25 mouse cellular contexts compared by ENCODE assay signal in the genomic region with DNA sequence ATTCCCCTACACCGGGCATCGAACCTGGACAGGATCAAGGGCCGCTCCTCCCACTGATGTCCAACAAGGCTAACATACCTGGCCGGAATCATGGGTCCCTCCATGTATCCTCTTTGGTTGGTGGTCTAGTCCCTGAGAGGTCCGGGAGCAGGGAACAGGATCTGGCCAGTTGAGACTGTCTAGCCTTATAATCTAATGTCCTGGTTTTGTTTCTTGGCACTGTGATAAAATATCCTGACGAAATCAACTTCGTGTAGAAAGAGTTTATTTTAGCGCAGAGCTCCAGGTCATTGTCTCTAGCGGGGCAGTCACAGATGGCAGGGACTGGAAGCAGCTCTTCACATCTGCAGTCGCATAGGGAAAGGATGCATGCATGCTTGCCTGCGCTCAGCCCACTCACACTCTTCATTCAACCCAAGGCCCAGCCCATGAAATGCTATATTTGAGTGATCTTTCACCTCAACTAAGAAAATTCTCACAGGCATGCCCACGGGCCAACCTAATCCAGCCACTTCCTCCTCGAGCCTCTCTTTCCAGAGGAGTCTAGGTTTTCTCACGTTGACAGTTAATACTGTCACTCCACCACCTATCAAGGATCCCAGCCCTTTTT. TPM values are rescaled to one million over a fixed set of nuclear protein-coding genes. Genes with fewer than 3 reads are reported as not detected.
A peak's percentile ranks its signal among the peaks of the same experiment; 100 is the strongest.
DNase-seq lines count a peak whose midpoint lies in the region; ATAC-seq and TF ChIP-seq lines count a peak whose summit lies in the region.
"Had no signal": no experiment of that assay in that cellular context is flagged by ENCODE, and none has a peak within 500 bp of the region (broad histone marks: within the 10 kb centered on the region; RNA-seq: fewer than 3 reads in every experiment).

No protein-coding gene starts in this region.

- no peak for TF ChIP-seq POLR2A in lung, adult 2 months (IDR thresholded peaks at IDR 0.05; ENCODE audit: borderline replicate concordance, extremely low read depth, low read depth, low read length)

- peak overlapping the region; percentile 27; the same call in 1 of the 2 replicates for H3K27ac ChIP-seq in kidney, embryonic 15.5 days
- H3K27ac ChIP-seq in kidney, embryonic 16.5 days (ENCODE audit: low read length), result no peak overlapping the region; the same call in 1 of the 2 replicates
- no peak overlapping the region for H3K27ac ChIP-seq in lung, embryonic 14.5 days (ENCODE audit: low read depth)
- no peak overlapping the region for H3K27ac ChIP-seq in lung, postnatal 0 days (ENCODE audit: low read length)
- H3K27ac ChIP-seq: forebrain, embryonic 10.5 days; forebrain, embryonic 13.5 days; heart, embryonic 15.5 days; hindbrain, embryonic 10.5 days; hindbrain, embryonic 13.5 days had no signal

- no peak for TF ChIP-seq EP300 in lung, postnatal 0 days (IDR thresholded peaks at IDR 0.05)

- H3K4me2 ChIP-seq in kidney, embryonic 15.5 days, result no peak overlapping the region
- no peak overlapping the region for H3K4me2 ChIP-seq in kidney, embryonic 16.5 days (replicated peaks; ENCODE audit: low read depth, low read length)
- no peak overlapping the region for H3K4me2 ChIP-seq in lung, embryonic 14.5 days
- H3K4me2 ChIP-seq in lung, postnatal 0 days (replicated peaks; ENCODE audit: low read depth, low read length), result no peak overlapping the region
- H3K4me2 ChIP-seq: forebrain, embryonic 13.5 days; heart, embryonic 12.5 days; heart, embryonic 15.5 days; hindbrain, embryonic 13.5 days had no signal

- 66% methylated on average over 14 of the region's 14 CpGs for WGBS in kidney, embryonic 15.5 days
- 63% methylated on average over 14 of the region's 14 CpGs for WGBS in kidney, embryonic 16.5 days
- WGBS in lung, embryonic 14.5 days, result 49% methylated on average over 14 of the region's 14 CpGs
- 49% methylated on average over 14 of the region's 14 CpGs for WGBS in lung, adult 2 months
- WGBS in lung, postnatal 0 days, result 56% methylated on average over 14 of the region's 14 CpGs

- ATAC-seq in kidney, embryonic 15.5 days (replicated peaks; ENCODE audit: low FRiP score), result no peak
- no peak for ATAC-seq in kidney, embryonic 16.5 days (ENCODE audit: low FRiP score, low TSS enrichment)
- peak; percentile 44; the same call in 1 of the 2 replicates for ATAC-seq in lung, embryonic 14.5 days (ENCODE audit: insufficient read depth)
- peak; percentile 44 for ATAC-seq in lung, postnatal 0 days
- ATAC-seq: activated CD4-positive, CD25-positive, alpha-beta regulatory T cell, adult 4 months; forebrain, embryonic 13.5 days; forebrain, embryonic 16.5 days; hindbrain, embryonic 16.5 days had no signal

- no peaks in the 10 kb centered on the region for H3K36me3 ChIP-seq in kidney, embryonic 15.5 days
- H3K36me3 ChIP-seq in kidney, embryonic 16.5 days (ENCODE audit: insufficient read depth, low read length), result no peaks in the 10 kb centered on the region
- H3K36me3 ChIP-seq in lung, embryonic 14.5 days (ENCODE audit: insufficient read depth), result no peaks in the 10 kb centered on the region
- no peaks in the 10 kb centered on the region for H3K36me3 ChIP-seq in lung, postnatal 0 days (ENCODE audit: insufficient read depth, low read length)
- H3K36me3 ChIP-seq: forebrain, embryonic 10.5 days; heart, embryonic 12.5 days; heart, embryonic 15.5 days; hindbrain, embryonic 10.5 days; hindbrain, embryonic 13.5 days had no signal

- no peak overlapping the region for H3K9ac ChIP-seq in kidney, embryonic 15.5 days
- H3K9ac ChIP-seq in kidney, embryonic 16.5 days (replicated peaks; ENCODE audit: low read length), result no peak overlapping the region
- H3K9ac ChIP-seq in lung, embryonic 14.5 days, result no peak overlapping the region
- no peak overlapping the region for H3K9ac ChIP-seq in lung, postnatal 0 days (replicated peaks; ENCODE audit: low read depth)
- H3K9ac ChIP-seq: forebrain, embryonic 13.5 days; heart, embryonic 12.5 days; heart, embryonic 15.5 days; hindbrain, embryonic 13.5 days had no signal

- no peaks in the 10 kb centered on the region for H3K27me3 ChIP-seq in kidney, embryonic 15.5 days
- H3K27me3 ChIP-seq in kidney, embryonic 16.5 days (ENCODE audit: insufficient read depth, low read length), result no peaks in the 10 kb centered on the region
- H3K27me3 ChIP-seq in lung, embryonic 14.5 days (ENCODE audit: insufficient read depth, low read length), result no peaks in the 10 kb centered on the region
- no peaks in the 10 kb centered on the region for H3K27me3 ChIP-seq in lung, postnatal 0 days (replicated peaks; ENCODE audit: insufficient read depth, low read length)
- H3K27me3 ChIP-seq: forebrain, embryonic 13.5 days; heart, embryonic 12.5 days; heart, embryonic 15.5 days; hindbrain, embryonic 13.5 days had no signal

- H3K4me3 ChIP-seq in kidney, embryonic 15.5 days (replicated peaks), result no peak overlapping the region
- no peak overlapping the region for H3K4me3 ChIP-seq in kidney, embryonic 16.5 days (ENCODE audit: low read length)
- H3K4me3 ChIP-seq in lung, embryonic 14.5 days (ENCODE audit: low read depth, low read length), result no peak overlapping the region
- no peak overlapping the region for H3K4me3 ChIP-seq in lung, adult 2 months (replicated peaks; ENCODE audit: extremely low read depth, low read depth, low read length)
- H3K4me3 ChIP-seq in lung, postnatal 0 days (ENCODE audit: low read depth, low read length), result no peak overlapping the region
- H3K4me3 ChIP-seq: forebrain, embryonic 10.5 days; forebrain, embryonic 13.5 days; heart, embryonic 12.5 days; heart, embryonic 15.5 days; hindbrain, embryonic 10.5 days; hindbrain, embryonic 13.5 days had no signal

- peaks cover 16% of the 10 kb centered on the region for H3K4me1 ChIP-seq in kidney, embryonic 15.5 days
- peaks cover 17% of the 10 kb centered on the region for H3K4me1 ChIP-seq in kidney, embryonic 16.5 days (ENCODE audit: insufficient read depth, low read length)
- peaks cover 4% of the 10 kb centered on the region; the same call in 1 of the 2 replicates for H3K4me1 ChIP-seq in lung, embryonic 14.5 days (ENCODE audit: insufficient read depth)
- peaks cover 9% of the 10 kb centered on the region; the same call in 1 of the 2 replicates for H3K4me1 ChIP-seq in lung, adult 2 months (ENCODE audit: control insufficient read depth, insufficient read depth, low read length)
- peaks cover 10% of the 10 kb centered on the region; the same call in 1 of the 2 replicates for H3K4me1 ChIP-seq in lung, postnatal 0 days (ENCODE audit: insufficient read depth, low read depth, low read length)
- H3K4me1 ChIP-seq: forebrain, embryonic 10.5 days; forebrain, embryonic 13.5 days; heart, embryonic 12.5 days; heart, embryonic 15.5 days; hindbrain, embryonic 13.5 days had no signal

- TF ChIP-seq CTCF in lung, embryonic 14.5 days (IDR thresholded peaks at IDR 0.05; ENCODE audit: low read depth), result no peak
- no peak for TF ChIP-seq CTCF in lung, adult 2 months (IDR thresholded peaks at IDR 0.05; ENCODE audit: insufficient read depth, low read length)
- TF ChIP-seq CTCF in lung, postnatal 0 days (IDR thresholded peaks at IDR 0.05), result no peak

- peak; percentile 50 for DNase-seq in lung, embryonic 14.5 days
- no peak for DNase-seq in lung, adult 2 months
- DNase-seq in lung, postnatal 0 days (ENCODE audit: low spot score), result peak; percentile 43
- no peak for DNase-seq in lung, postnatal 25 days (ENCODE audit: low spot score)
- no peak for DNase-seq in cerebellum, adult 11-12 months
- DNase-seq: adrenal gland, adult 8-10 months; adrenal gland, postnatal 25 days; cerebellum, adult 18-20 months; cerebellum, adult 9-10 months; cerebellum, postnatal 14 days; gastrocnemius, postnatal 10 days; gastrocnemius, postnatal 36 days; heart, postnatal 10 days; heart, postnatal 36 days had no signal

- H3K9me3 ChIP-seq in kidney, embryonic 15.5 days (replicated peaks), result no peaks in the 10 kb centered on the region
- H3K9me3 ChIP-seq in kidney, embryonic 16.5 days (ENCODE audit: low read length), result no peaks in the 10 kb centered on the region
- H3K9me3 ChIP-seq in lung, embryonic 14.5 days (ENCODE audit: low read depth, low read length), result no peaks in the 10 kb centered on the region
- H3K9me3 ChIP-seq in lung, postnatal 0 days (ENCODE audit: low read length), result no peaks in the 10 kb centered on the region
- H3K9me3 ChIP-seq: forebrain, embryonic 10.5 days; forebrain, embryonic 13.5 days; heart, embryonic 12.5 days; heart, embryonic 15.5 days; hindbrain, embryonic 10.5 days; hindbrain, embryonic 13.5 days had no signal

RNA-seq across cellular contexts. Expression of a gene that starts 19.3 kb away (rescaled TPM):
- polyA plus RNA-seq in kidney, embryonic 15.5 days (2015; fragmentation: Nextera tagmentation; extraction: Ambion mirVana), result 11.9 TPM in 2 replicates
- 11.4 and 12.8 TPM in 2 replicates for polyA plus RNA-seq in kidney, embryonic 16.5 days (2015; fragmentation: Nextera tagmentation; extraction: Ambion mirVana)
- polyA plus RNA-seq in lung, embryonic 14.5 days (2014; fragmentation: Nextera tagmentation; extraction: Ambion mirVana), result 5.5 and 5.7 TPM in 2 replicates
- 4.2 and 4.9 TPM in 2 replicates for polyA plus RNA-seq in lung, adult 2 months (2012; rRNA removed)
- 12.3 and 12.9 TPM in 2 replicates for polyA plus RNA-seq in lung, postnatal 0 days (2015; fragmentation: Nextera tagmentation; extraction: Ambion mirVana)

RNA-seq across cellular contexts. Expression of a gene that starts 19.4 kb away (rescaled TPM):
- 5.5 and 5.8 TPM in 2 replicates for polyA plus RNA-seq in kidney, embryonic 15.5 days (2015; fragmentation: Nextera tagmentation; extraction: Ambion mirVana)
- 6.0 and 6.3 TPM in 2 replicates for polyA plus RNA-seq in kidney, embryonic 16.5 days (2015; fragmentation: Nextera tagmentation; extraction: Ambion mirVana)
- 5.5 and 8.7 TPM in 2 replicates for polyA plus RNA-seq in lung, embryonic 14.5 days (2014; fragmentation: Nextera tagmentation; extraction: Ambion mirVana)
- 19.8 and 24.8 TPM in 2 replicates for polyA plus RNA-seq in lung, adult 2 months (2012; rRNA removed)
- 8.9 and 9.0 TPM in 2 replicates for polyA plus RNA-seq in lung, postnatal 0 days (2015; fragmentation: Nextera tagmentation; extraction: Ambion mirVana)

Comparison
In these comparisons a context has a peak if more than half of its experiments do, and no peak if none do; other contexts are left out.
1. DNase-seq: peak in lung, embryonic 14.5 days (single experiment) and lung, postnatal 0 days (single experiment); none in lung, adult 2 months (single experiment), lung, postnatal 25 days (single experiment) and cerebellum, adult 11-12 months (single experiment).
2. ATAC-seq: peak in lung, embryonic 14.5 days (single experiment) and lung, postnatal 0 days (single experiment); none in kidney, embryonic 15.5 days (single experiment) and kidney, embryonic 16.5 days (single experiment).